Mouse (Mus musculus) T-helper 17 cell (primary cell): ENCODE measurements around the gene Rnase13.

ENCODE experiments used
- in situ Hi-C, 2 experiments: fragments of 300-600 bp; cut with MboI, MseI; formaldehyde crosslinking; loops; 1 replicate in 1 of 2; 2 replicates in 1 of 2; pipeline ENCODE4 v1.15.1; 2025; ENCODE audit warnings: high pct_unique_total_duplicates in 2 of 2

Gene Rnase13

DNA sequence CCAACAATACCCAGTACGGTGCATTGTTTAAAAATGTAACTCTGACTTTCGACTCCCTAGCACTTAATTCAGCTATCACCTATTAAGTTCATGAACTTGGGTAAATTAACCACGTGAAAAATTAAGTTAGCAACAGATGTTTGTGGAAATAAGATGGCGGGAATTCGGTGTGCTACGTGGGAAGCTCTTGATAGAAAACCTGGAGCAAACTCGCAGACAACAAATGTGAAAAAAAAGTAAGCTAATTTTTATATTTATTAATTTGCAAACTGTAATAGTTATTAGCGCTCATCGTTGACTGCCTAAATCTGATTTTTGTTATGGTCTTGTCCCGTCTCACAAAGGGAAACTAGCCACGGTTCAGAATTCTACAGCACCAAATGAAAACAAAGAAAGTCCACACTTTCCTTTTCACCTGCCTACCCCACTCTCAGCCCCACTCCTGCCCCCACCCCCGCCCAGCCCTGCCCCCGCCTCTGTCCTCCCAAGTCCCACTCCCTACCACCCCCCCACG is 38.5 kb downstream of the Rnase13 start:
- in situ Hi-C loops: no loop called here

DNA sequence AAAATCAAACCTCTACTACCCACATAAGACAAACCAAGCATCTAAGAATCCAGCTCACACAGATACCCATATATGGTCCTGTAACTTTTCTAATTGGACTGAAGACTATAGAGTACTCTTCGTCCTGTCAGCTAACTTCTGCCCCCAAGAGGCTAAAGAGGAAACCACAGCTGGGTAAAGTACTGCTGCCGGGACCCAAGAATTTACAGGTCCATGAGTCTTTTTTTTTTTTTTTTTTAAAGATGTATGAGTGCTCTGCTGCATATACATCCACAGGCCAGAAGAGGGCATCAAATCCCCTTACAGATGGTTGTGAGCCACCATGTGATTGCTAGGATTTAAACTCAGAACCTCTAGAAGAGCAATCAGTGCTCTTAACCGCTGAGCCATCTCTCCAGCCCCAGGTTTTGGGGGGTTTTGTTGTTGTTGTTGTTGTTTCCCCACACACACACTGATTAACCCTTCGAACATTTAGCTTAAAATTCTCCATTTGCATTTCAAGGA is 39.0 kb downstream of the Rnase13 start:
- in situ Hi-C loops: no loop called here

DNA sequence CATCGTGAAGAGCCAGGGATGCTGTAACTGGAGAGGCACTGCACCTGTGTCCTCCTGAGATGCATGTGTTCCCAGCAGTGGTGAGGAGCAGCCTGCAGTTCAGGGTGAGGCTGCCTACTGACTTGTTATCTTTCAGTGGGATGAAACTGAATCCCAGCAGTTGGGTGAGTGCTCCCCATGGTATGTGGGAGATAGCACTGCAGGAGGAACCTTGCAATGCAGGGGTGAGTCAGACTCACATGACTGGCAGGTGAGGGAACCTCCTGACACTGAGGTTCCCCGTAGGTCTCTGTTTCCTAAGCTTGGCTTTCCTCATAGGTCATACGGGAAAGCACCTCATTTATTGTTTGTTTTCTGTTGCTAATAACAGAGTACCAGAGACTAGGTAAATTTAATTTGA is 45.1 kb downstream of the Rnase13 start:
- in situ Hi-C loops: no loop called here

DNA sequence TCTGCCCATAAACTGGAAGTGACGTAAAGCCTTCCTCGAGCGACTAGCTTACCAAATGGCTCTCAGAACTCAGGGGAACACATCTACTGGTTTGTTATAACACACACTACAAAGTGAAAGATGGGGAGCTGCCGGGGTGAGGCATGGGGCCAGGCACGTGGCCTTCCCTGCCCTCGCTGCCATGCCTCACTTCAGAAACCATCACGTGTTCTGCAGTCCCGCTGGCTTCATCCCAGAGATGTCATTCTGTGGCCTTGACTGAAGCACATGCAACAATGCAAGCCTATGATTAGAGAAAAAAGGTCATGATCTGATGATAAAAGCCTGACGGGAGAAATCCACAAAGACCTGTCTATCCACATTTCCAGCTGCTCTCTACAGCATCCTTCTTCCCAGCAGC is 50.8 kb downstream of the Rnase13 start:
- in situ Hi-C loops: no loop called here
